Mouse (Mus musculus) embryonic fibroblast, embryonic 13.5 days (primary cell): ENCODE results near the gene Fam47e.

Experiments used
- CTCF ChIP-seq: IDR thresholded peaks from 2 replicates; pipeline ENCODE4 v1.5.1; 2011; ENCODE audit warnings: mild to moderate bottlenecking, control low read depth, low read length, moderate library complexity, borderline replicate concordance; ENCODE audit not compliant: insufficient read depth
- POLR2A ChIP-seq: IDR thresholded peaks from 2 replicates; pipeline ENCODE4 v1.6.1; 2011; ENCODE audit warnings: low read depth, mild to moderate bottlenecking, control low read depth, low read length, moderate library complexity

- no peak for TF ChIP-seq POLR2A
- TF ChIP-seq CTCF: no peak
Measured at GRCm38 (mm10) chr5:92633526-92633925, 78.7 kb downstream of the Fam47e start.
